Comparison of ENCODE assay signal across 7 mouse cellular contexts in the genomic region with DNA sequence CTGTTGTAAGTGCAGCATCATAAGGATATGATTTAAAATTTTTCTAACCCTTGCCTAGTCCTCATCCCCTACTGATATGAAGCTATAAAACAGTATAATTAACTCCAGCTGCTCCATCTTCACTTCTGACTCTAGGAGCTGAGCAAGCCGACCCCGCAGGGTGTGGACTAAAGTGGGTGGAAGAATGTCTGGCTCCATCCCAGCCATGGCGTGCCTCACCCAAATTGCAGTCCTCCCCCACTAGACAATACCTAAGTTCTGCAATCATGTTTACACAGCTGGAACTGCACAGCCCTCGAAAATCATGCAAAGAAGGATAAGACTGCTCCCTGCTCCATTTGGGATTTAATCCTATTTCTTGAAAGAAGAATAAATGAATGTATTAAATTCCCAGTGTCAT.
DNase-seq lines count a peak whose midpoint lies in the region; ATAC-seq and TF ChIP-seq lines count a peak whose summit lies in the region.

No protein-coding gene starts in this region.

- H3K4me2 ChIP-seq in limb, embryonic 13.5 days (replicated peaks): no peak overlapping the region

- 26% methylated on average over 4 of the region's 4 CpGs for WGBS in limb, embryonic 13.5 days

- no peaks in the 10 kb centered on the region for H3K9me3 ChIP-seq in limb, embryonic 13.5 days

- no peak overlapping the region for H3K27ac ChIP-seq in limb, embryonic 13.5 days
- no peak overlapping the region for H3K27ac ChIP-seq in layer of hippocampus, adult 2 months

- DNase-seq in 3T3-L1 (ENCODE audit: low read depth, low spot score): peak; percentile 95
- DNase-seq in Muller cell, postnatal 12 days (ENCODE audit: inconsistent ontology term): peak; percentile 25
- peak; percentile 24 for DNase-seq in gastrocnemius, postnatal 25 days
- no peak for DNase-seq in ovary, adult 18-20 months (ENCODE audit: low spot score)
- no peak for DNase-seq in layer of hippocampus, adult 2 months (ENCODE audit: low spot score in 2 of 2)
- DNase-seq in right cerebral cortex, adult 2 months (ENCODE audit: low spot score in 2 of 2): no peak

- H3K27me3 ChIP-seq in limb, embryonic 13.5 days: peaks cover 16% of the 10 kb centered on the region; the same call in 1 of the 2 replicates

- no peak overlapping the region for H3K9ac ChIP-seq in limb, embryonic 13.5 days

- no peaks in the 10 kb centered on the region for H3K36me3 ChIP-seq in limb, embryonic 13.5 days

- no peak overlapping the region for H3K4me3 ChIP-seq in limb, embryonic 13.5 days
- H3K4me3 ChIP-seq in layer of hippocampus, adult 2 months: no peak overlapping the region

- peaks cover 12% of the 10 kb centered on the region for H3K4me1 ChIP-seq in limb, embryonic 13.5 days

- ATAC-seq in limb, embryonic 13.5 days (ENCODE audit: low FRiP score, low read depth): peak; percentile 80

- no peak for TF ChIP-seq CTCF in layer of hippocampus, adult 2 months (conservative IDR thresholded peaks at IDR 0.05)

Comparison
In these comparisons a context has a peak if more than half of its experiments do, and no peak if none do; other contexts are left out.
1. DNase-seq: peak in 3T3-L1 (single experiment), Muller cell, postnatal 12 days (single experiment) and gastrocnemius, postnatal 25 days (single experiment); none in ovary, adult 18-20 months (single experiment), layer of hippocampus, adult 2 months (0 of 2) and right cerebral cortex, adult 2 months (0 of 2).